Mouse (Mus musculus) B cell, adult 2 months (primary cell): Measurements from ENCODE around the gene Rabgap1l.

Experiments used
- DNase-seq, 2 experiments: peaks; one replicate each; pipeline ENCODE4 v3.0.0; 2022

Rabgap1l gene

DNA sequence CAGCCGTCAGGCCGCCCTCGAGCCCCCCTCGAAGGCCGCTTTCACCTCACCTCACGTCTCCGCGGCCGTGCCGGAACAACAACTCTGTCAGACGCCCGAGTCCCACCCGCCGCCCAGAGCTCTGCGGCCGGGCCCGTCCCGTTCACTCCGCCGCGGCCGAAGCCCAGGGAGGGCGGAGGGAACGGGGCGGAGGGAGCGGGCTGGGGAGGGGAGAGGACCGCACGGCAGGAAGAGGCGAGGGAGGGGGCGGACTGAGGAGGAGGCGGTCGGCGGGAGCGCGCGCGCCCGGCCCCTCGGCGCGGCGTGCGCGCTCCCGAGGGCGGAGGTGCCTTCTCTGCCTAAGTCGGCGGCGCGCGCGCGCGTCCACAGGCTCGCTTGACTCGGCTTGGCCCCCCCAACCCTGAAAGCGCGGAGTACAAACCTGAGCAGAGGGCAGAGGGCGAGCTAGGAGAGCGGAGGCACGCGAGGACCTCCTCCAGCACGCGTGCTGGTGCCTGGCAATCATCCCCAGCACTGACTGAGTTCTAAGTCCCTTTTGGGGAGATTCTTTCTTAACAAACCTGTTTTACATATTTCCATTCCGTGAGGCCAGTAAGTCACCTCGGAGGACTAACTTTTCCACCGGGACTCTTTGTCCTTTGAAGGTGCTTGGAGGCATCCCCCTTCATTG lies at the start of gene Rabgap1l:
Gene Rabgap1l (minus strand): TSS at position 526 of the 670 bp plus-strand sequence.
- DNase-seq, result peak; percentile 83 to 85

DNA sequence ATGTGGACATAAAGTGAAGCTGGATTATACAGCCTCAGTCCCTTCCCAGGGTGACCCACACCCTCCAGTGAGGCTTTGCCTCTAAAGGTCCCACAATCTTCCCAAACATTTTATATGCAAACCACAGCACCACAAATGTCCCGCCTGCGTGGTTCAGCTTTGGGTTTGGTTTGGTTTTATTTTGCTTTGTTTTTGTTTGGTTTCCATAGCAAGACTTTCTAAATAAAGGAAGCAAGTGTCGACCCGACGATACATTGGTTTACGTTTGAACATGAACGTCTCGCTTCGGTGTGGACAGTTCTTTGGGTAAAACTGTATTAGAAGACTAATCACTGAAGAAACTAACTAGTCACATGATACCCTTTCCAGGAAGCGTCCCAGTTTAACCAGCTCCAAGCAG lies 49.6 kb upstream of the Rabgap1l start:
- DNase-seq, result no peak

DNA sequence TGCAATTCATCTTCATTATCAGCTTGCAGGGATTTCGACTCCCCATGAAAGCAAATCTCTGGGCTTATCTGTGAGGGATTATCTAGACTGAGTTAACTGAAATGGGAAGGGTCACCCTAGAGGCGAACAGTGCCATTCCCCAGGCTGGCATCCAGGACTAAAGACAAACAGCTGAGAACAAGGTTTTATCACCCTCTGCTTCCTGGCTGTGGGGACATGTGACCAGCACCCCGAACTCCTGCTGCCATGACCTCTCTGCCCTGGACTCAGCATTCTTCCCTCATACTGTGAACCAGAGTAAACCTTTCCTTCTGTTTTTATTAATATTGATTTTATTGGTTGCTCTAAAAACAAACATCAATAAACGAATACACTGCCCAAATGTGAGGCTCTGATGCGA lies 47.6 kb upstream of the Rabgap1l start:
- no peak for DNase-seq

DNA sequence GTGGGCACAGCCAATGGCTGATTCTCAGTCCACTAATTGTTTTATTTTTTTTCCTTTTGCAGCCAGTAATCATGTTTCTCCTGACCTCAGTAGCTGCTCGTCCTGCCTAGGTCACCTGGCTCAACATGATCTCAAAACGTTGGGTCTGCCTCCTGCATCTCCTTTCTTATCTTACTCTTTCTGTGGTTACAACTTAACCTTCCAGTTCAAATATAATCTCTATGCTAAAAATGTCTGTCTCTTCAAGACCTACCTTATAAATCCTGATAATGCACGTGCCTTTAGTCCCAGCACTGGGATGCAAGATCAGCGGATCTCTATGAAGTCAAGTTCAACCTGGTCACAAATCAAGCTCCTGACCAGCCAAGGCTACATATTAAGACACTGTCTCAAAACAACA lies 46.1 kb upstream of the Rabgap1l start:
- DNase-seq, result no peak

DNA sequence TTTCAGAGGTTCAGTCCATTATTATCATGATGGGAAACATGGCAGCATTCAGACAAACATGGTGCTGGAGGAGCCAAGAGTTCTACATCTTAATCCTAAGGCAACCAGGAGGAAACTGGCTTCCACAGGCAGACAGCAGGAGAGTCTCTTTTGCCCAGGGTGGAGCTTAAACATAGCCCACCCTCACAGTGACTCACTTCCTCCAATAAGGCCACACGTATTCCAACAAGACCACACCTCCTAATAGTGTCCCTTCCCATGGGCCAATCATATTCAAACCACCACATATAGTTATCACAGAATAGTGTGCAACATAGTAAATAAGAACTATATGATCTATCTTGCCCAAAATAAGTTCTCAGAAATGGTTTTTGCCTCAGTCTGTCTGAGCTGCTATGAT lies 41.4 kb upstream of the Rabgap1l start:
- no peak for DNase-seq

DNA sequence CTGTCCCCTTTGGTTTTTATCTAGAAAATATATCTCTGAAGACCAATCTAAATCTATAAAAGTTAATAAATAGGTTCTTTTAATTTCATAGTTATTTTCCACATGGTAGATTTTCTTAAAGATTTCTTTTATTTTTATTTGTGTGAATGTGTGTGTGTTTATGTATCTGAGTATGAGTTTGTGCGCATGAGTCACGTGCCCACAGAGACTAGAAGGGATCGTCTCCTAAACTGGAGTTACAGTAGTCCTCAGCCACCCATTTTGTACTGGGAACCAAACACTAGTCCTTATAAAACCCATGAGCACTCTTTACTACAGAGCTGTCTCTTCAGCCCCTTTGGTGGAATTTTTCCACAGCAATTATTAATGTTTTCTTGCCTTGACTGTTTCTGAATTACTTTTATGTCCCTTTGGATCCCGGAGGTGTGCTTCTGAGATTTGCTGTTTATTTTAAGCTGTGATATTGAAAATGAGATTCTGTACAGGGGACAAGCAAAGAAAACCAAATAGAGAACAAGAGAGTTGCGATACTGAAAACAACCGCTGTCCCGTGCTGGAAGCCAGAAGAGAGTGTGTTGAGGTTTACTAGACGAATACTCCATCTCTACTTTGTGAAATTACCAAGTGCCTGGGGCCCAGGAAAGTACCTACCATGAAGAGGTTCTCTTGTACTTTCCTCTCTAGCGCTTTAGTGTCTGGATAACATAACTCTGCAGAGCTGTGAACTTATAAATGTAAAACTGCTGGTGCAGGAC lies 39.4 kb upstream of the Rabgap1l start:
- no peak for DNase-seq

DNA sequence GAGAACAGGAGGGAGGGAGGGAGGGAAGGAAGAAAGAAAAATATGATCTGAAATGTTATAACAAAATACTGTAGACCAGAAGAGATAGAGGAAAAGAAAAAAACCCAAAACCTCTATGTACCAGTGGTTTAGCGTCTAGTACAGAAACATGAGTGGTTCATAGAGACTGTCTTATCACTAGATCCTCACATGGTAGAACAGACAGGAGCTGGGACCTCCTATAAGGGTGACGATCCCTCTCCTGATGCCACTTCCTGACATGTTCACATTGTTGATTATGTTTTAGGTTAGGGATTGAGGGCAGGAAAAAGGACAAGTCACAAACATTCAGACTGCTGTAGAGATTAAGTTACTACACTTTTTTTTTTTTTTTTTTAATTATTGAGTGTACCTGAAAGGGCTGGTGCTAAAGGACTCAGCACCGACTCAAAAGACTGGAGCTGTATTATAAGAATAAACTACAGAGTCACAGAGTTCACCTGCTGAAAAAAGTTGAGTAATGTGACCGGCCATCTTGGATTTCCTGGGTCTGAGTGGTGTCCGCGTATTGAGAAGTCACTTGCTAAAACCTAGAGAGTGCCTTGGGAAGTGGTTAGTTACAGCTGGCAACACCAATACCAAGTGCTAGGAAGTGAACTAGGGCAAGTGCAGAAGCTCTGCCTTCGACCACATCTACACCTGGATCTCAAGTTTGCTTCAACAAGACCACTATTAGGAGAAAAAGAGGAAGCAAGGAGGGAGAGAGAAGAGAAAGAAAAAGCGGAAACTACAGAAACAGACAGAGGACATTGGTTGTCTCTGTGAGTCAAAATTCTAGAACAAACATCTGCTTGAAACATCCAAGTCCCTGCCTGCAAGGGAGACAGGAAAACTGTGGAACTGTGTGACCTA lies 37.8 kb upstream of the Rabgap1l start:
- peak; percentile 28 for DNase-seq

DNA sequence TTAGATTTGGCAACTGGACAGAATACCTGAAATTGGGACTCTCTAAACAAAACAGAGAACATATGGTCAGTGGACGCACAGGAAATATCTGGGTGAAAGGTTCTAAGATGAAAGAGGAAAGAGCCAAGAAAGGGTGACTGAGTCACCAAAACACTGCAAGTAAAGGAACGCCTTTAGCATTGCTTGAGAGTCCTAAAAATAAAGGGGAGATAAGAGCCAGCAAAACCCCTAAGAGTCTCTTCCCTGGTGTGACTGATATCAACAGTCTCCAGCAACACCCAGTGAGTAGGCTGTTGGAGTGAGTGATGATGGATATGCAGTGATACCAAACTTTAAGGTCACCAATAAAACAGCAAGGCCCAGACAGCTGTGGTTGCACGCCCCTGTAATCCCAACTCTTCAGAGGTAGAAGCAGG lies 32.4 kb upstream of the Rabgap1l start:
- DNase-seq, result no peak

DNA sequence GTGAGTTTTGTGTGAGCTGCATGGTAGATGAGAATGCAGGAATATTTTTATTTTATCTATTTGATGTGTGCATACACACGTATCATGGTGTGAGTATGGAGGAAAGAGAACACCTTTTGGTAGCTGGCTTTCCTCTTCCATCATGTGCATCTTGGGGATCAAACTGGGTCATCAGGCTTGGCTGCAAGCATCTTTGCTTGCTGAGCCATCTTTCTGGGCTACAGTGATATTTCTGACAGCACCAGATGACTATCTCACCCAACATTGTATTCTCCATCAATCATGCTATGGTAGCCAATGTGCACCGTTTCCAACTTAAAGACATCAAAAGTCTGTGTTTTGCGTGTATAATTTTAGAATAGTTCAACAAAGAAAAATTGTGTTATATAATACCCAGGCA lies 30.6 kb upstream of the Rabgap1l start:
- DNase-seq, result no peak

DNA sequence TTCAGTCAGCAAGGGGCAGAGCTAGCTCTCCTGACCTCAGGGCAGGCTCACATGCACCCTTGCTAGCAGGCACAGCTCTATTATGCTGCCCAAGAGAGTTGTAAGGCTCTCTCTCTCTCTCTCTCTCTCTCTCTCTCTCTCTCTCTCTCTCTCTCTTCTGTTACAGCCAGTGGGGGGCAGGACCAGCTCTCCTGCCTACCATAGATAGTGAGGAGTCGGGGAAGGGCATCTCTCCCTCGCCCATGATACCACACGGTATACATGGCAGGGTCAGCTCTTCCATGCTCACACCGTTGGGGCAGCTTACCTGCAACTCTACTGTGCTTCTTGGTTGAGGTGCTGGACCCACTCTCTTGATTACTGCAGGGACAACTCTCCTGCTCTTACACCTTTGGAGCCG lies 21.2 kb upstream of the Rabgap1l start:
- DNase-seq, result no peak

DNA sequence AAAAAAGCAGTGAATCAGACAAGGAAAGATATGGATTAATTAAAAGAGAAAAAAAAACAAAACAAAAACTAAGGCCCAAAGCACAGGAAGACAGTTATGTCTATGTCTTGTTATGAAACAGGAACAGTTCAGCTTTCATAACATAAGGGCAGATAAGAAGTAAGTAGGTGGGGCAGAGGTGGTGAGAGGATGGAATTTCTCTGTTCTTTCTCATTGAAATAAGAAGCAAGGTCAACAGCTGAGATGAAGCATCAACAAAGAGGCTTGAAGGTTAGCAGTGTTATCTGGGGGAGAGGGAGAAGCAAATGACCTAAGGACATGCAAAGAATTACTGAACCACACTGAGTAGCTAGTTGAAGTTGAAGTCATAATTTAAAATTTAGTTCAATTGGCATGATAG lies 19.4 kb upstream of the Rabgap1l start:
- DNase-seq, result no peak

DNA sequence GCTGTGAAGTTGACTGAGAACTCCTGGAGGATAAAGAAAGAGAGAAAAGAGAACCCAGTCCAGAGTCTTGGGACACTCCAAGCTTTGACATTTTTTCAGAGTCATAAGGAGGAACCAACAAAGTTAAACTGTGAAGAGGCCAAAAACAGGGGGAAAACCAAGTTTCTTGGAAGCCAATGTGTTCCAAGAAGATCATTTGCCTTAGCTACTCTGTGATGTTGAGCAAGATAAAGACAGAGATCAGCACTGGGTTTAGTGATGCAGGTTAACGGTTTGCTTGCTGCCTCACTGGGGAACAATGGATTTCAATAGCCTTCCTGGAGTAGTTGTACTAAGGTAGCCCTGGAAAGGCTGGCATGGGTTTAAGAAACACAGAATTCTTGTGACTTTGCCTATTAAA lies 18.9 kb upstream of the Rabgap1l start:
- no peak for DNase-seq

DNA sequence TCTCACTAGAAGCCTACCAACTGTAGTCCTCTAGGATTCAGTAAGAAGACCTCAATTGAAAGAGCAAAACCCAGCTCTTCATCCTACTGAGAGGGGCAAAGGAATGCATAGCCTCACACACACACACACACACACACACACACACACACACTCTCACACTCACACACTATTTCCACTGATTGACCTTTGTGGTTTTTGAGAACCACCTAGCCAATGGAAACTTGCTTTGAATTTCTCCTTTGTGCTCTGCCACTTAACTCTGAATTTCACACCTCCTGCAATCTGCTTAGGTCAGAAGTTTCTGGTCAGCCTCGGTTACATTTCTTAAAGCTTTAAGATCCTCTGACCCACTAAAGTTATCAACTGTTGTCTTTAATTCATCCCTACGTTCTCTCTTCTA lies 12.3 kb upstream of the Rabgap1l start:
- no peak for DNase-seq

DNA sequence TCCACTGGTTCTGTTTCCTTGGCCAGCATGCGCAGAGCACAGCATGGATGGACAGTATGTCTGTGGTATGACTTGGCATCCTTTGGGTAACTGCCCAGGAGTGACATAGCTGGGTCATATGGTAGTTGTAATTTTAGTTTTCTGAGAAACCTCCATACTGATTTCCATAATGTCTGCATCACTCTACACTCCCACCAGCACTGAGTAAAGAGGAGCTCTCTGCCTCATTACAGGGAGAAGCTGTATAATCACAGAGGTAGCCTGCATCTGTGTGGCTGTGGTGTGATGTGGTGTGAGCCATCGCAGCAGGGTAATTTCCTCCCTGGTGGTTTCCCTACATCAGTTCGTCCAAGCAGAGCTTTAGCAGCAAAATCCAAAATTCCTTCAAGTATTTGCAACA lies 7.0 kb upstream of the Rabgap1l start:
- DNase-seq, result no peak

DNA sequence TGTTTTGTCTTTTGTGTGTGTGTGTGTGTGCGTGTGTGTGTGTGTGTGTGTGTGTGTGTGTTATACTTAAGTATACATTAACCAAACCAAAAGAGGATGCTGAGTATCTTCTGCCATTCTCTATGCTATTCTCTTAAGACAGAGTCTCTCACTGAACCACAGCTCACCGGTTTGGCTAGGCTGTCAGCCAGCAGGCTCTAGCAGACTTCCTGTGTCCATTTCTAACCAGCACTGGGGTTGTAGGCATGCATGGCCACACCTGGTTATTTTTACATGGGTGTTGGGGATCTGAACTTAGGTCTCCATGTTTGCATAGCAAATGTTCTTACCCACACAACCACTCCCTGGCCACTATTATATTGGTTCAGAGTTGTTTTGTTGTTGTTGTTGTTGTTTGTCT lies 2.0 kb upstream of the Rabgap1l start:
- DNase-seq, result no peak

DNA sequence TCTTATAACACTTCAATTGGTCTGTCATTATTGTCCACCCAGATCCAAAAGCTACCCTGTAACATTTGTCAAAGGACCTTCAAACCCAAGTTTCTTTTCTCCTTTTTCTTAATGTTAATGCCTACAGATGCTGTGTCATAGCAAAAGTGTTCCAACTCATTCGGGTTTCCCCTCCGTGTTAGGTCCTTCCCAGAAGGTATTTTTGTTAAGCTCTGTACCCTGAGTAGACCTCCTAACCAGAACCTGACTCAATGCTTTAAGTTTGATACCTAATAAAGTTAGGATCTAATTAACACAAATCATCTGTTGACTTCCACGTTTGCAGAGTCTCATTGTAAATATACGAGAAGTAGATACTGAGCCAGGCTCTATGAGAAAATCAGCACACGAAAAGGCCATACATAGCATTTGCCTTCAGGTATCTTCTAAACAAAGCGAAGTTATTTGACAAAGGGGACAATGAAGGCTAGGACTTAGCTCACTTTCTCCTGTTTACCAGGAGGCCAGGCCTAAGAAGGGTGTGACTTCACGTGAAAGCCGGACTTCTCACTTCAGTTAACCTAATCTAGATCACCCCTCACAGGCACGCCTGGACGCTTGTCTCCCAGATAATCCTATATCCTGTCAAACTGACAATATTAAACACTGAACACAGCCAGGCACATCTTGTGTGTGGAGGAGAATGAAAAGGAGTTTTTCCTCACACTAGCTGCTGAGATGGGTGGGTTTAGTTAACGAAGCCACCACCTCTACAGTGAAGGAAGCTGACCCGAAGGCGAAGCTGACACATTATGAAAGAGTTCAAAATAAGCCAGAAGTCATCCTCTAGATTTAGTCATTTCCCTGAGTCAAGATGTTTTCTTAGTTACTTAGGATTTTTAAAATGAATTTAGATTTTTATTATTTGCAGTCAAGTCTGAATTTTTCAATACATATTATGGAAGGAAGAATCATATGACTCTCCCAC lies 1.1 kb upstream of the Rabgap1l start:
- no peak for DNase-seq

DNA sequence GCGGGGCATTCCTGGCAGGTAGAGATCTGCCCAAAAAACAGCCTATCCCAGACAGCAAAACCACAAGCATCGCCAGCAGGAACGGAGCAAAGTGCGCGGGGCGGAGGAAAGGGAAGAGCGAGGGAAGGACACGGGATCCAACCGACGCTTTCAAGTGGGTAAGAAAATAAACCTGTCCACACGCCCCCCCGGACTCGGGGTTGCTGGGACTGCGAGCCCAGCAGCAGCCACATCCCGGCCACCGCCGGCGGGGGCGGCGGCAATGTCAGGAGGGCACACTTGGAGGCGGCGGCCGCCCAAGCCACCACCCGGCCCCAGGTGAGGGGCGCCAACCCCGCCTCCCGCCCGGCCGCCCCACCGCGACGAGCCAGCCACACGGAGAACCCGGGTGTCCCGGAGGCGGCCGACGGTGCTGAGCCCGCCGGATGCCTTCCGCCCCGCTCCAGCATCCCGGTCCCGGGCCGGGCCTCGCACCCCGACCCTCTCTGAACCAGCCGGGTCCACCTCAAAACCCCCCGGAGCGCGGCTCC lies 790 bp downstream of the Rabgap1l start:
- DNase-seq, result peak in 1 of 2 experiments; percentile 53

DNA sequence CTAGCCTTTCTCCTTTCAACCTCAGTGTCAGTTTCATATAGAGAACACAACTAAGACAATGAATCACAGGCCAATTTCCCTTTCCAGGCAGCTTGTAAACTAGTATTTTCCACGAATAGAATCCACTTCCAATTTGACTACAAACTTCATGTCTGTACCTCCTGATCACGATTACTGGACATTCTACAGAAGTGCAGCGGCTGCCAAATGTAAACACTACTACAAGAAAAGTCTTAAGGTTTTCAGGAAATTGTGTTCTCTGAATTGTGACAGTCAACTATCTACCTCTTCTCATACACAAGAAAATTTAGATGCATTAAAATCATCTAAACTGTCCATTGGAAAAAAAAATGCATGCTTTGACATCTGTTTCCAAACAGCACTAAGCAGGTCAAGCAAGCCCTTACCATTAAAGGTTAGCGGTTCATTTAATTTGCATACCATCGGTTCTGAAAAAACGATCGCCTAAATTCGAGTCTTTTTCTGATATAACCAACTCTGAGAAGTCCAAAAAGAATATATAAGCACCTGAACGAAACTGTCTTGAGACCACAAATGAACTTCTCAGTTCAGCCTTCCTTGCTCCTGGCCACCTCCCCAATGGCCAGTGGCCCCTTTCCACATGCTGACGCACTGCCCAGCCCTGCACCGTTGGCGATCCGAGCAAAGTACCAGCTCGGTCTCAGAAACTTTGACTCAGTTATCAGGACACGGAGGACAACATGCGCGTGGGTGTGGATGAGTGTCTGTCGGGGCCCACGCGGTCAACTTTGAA lies 1.4 kb downstream of the Rabgap1l start:
- peak in 1 of 2 experiments; percentile 41 for DNase-seq

DNA sequence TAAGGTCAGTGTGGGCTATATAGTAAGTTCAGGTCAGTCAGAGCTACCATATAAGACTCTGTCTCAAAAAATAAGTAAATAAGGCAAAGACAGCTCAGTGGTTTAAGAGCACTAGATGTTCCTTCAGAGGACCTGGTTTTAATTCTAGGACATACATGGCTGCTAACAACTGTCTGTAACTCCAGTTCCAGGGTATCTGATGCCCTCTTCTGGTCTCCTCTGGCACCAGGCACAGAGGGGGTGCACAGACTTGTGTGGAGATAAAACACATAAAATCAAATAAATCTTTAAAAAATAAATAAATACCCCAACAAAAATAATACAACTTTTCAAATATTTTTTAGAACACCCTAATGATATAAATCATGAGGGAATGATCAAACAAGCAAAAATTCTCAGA lies 2.4 kb downstream of the Rabgap1l start:
- peak in 1 of 2 experiments; percentile 24 for DNase-seq

DNA sequence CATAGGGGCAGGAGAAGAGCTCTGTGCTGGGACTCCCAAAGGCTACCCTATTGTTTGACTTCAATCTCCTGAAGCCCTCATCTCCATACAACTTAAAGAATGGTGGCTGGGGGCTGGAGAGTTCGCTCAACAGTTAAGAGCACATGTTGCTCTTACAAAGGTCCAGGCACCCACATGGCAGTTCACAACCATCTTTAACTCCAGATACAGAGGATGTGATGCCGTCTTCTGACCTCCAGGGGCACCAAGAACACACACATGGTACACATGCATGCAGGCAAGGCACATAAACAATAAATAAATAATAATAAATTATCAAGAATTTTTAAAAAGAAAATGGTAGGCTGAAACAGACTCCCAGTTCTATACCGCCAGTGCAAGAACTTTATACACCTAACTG lies 3.1 kb downstream of the Rabgap1l start:
- peak in 1 of 2 experiments; percentile 23 for DNase-seq

DNA sequence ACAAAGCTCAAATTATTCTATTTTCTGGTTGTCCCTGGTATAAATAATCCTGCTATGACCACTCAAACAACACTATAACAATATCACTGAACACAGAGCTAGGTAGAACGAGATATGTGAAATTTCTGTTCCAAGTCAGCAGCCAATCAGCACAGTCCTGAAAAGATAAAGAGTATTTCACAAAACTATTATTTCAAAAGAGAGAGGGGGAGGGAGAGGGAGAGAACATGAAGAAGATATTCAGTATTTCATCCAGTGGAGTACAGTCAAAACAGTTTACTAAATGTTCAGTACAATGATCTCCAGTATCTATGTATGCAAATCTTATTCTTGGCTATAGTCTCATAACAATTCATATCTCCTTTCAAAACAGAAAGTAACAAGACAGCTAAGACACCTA lies 5.1 kb downstream of the Rabgap1l start:
- DNase-seq, result no peak
